Mouse (Mus musculus) stomach, embryonic 16.5 days (tissue): ENCODE measurements around the gene Daam1. TPM values are rescaled to one million over a fixed set of nuclear protein-coding genes. Genes with fewer than 3 reads are reported as not detected.
"Not testable (repeated sequence)": the region's sequence is repeated elsewhere in the genome, so short reads cannot be mapped to it uniquely, and the experiment has no call there.

Source experiments
- ATAC-seq: fragments of 200-750 bp; cut with Nextera tagmentation; 2 replicates; pipeline ENCODE4 v1.8.0; 2017; ENCODE audit warnings: moderate number of reproducible peaks, moderate TSS enrichment; ENCODE audit not compliant: insufficient read depth, low FRiP score
- H3K27ac ChIP-seq: fragments of 300-500 bp; sonication (generic); 2 replicates; pipeline ENCODE4 v1.5.1; 2014; ENCODE audit warnings: low read length
- H3K27me3 ChIP-seq: fragments of 300-500 bp; sonication (generic); 2 replicates; pipeline ENCODE4 v1.6.1; 2014; ENCODE audit warnings: low read length, control low read depth, mixed read lengths; ENCODE audit not compliant: control insufficient read depth, insufficient read depth
- H3K36me3 ChIP-seq: fragments of 300-500 bp; sonication (generic); 2 replicates; pipeline ENCODE4 v1.6.1; 2014; ENCODE audit warnings: low read length; ENCODE audit not compliant: control insufficient read depth, insufficient read depth
- H3K4me1 ChIP-seq: fragments of 300-500 bp; sonication (generic); 2 replicates; pipeline ENCODE4 v1.6.1; 2014; ENCODE audit warnings: low read length, control low read depth, mixed read lengths; ENCODE audit not compliant: control insufficient read depth, insufficient read depth
- H3K4me2 ChIP-seq: fragments of 300-500 bp; sonication (generic); 2 replicates; pipeline ENCODE4 v1.6.1; 2014; ENCODE audit warnings: low read depth, low read length, mixed read lengths
- H3K4me3 ChIP-seq: fragments of 300-500 bp; sonication (generic); replicated peaks from 2 replicates; pipeline ENCODE4 v1.5.1; 2014; ENCODE audit warnings: mild to moderate bottlenecking, low read length
- H3K9ac ChIP-seq: fragments of 300-500 bp; sonication (generic); 2 replicates; pipeline ENCODE4 v1.6.1; 2014; ENCODE audit warnings: low read length
- H3K9me3 ChIP-seq: fragments of 300-500 bp; sonication (generic); replicated peaks from 2 replicates; pipeline ENCODE4 v1.6.1; 2016; ENCODE audit warnings: low read length, control low read depth; ENCODE audit not compliant: control insufficient read depth
- WGBS: fragments of 180-500 bp; shearing (Covaris S2); extraction: QIAGEN DNeasy Blood & Tissue Kit; methylation state at CpG from one replicate; pipeline ENCODE4 v1.1.7; 2014; 5-methylcytosine and 5-hydroxymethylcytosine counted together
- polyA plus RNA-seq: library from polyadenylated mRNA; unstranded; fragments of >200 nt; fragmentation: Nextera tagmentation; extraction: Ambion mirVana; gene quantifications from 2 replicates; pipeline ENCODE4 v1.2.1, GENCODE M21; 2015

The Daam1 gene
- polyA plus RNA-seq, 1 experiment from 2014 or later, result 13.2 TPM

DNA sequence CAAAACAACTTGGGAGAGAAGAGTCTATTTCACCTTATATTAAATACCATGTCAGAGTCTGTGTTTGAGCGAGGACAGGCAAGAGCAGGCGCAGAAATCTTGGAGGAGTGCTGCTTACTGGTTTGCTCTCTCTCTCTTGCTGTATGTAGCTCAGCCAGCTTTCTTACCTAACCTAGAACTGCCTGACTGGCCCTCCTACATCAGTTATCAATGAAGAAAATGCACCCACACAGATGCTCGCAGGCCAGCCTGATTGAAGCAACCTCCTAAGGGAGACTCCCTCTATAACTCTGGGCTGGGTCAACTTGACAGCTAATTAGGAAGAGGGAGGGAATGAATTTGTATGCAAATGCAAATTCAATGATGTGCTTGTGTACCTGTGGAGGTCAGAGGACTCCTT is 8.8 kb downstream of the Daam1 start:
- no peak for ATAC-seq
- H3K4me2 ChIP-seq, result no peak overlapping the region
- no peaks in the 10 kb centered on the region for H3K9me3 ChIP-seq
- H3K9ac ChIP-seq, result no peak overlapping the region
- H3K4me3 ChIP-seq, result no peak overlapping the region
- no peaks in the 10 kb centered on the region for H3K27me3 ChIP-seq
- no peak overlapping the region for H3K27ac ChIP-seq
- WGBS, result 90% methylated on average over 3 of the region's 3 CpGs
- peaks cover 43% of the 10 kb centered on the region for H3K4me1 ChIP-seq
- no peaks in the 10 kb centered on the region for H3K36me3 ChIP-seq

DNA sequence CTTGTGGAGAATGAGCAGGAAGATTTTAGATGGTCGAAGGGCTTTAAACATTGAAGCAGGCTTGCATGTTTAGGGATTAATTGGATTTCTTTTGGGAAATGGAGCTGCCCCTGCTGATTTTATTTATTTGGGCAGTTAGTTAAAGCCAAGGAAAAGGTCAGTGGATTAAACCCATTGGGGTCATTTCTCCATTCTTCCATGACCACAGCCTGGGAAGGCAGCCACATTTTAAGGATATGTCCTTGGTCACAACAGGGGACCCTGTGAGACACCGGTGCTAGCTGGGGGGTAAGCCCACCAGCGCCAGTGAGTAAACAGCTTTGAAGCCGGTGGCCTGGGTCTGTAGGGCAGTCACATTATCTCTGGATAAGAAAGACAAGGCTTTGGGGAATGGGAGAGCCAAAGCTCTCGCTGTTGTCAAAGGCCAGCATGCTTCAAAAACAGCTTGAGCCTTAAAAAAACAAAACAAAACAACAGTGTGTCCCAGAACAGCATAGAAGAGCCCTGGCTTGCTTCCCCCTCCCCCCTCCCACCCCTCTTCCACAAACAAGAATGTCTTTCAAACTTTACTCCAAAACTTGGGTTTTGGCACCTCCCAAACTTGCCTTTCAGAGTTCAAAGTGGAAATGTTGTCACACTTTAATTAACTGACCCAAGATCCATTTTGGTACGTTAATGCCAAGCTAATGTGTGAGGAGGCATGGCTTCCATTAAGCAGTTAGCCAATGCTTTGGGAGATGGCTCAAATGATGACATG is 9.7 kb downstream of the Daam1 start:
- no peaks in the 10 kb centered on the region for H3K36me3 ChIP-seq
- ATAC-seq, result no peak
- 48% methylated on average over 6 of the region's 6 CpGs for WGBS
- no peaks in the 10 kb centered on the region for H3K27me3 ChIP-seq
- H3K9me3 ChIP-seq, result no peaks in the 10 kb centered on the region
- no peak overlapping the region for H3K4me2 ChIP-seq
- H3K9ac ChIP-seq, result no peak overlapping the region
- no peak overlapping the region for H3K27ac ChIP-seq
- no peak overlapping the region for H3K4me3 ChIP-seq
- peaks cover 37% of the 10 kb centered on the region for H3K4me1 ChIP-seq

DNA sequence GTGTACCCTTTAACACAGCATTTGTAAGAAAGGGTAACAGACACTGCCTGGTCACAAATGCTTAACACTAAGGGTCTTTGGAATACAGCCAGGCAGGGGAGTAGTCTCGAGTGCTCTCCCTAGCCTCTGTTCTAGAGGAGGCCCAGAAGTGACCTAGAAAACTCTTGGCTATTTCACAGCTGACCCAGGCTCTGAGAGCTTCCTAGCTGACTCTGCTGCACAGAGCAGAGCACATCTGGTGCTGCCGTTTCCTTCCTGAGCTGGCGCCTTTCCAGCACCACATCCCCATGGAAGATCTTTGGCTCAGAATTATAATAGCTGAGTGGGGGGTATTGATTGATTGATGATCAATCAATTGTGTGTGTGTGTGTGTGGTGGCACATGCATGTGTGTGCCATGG is 11.1 kb downstream of the Daam1 start:
- 0 out of 2 replicates have a peak, but pooled peaks have one; percentile 21 for ATAC-seq
- WGBS, result 22% methylated on average over 3 of the region's 3 CpGs
- H3K4me1 ChIP-seq, result peaks cover 30% of the 10 kb centered on the region
- H3K9ac ChIP-seq, result no peak overlapping the region; the same call in 1 of the 2 replicates
- H3K27me3 ChIP-seq, result no peaks in the 10 kb centered on the region
- H3K36me3 ChIP-seq, result no peaks in the 10 kb centered on the region
- no peak overlapping the region for H3K27ac ChIP-seq
- no peaks in the 10 kb centered on the region for H3K9me3 ChIP-seq
- no peak overlapping the region for H3K4me2 ChIP-seq
- H3K4me3 ChIP-seq, result no peak overlapping the region

DNA sequence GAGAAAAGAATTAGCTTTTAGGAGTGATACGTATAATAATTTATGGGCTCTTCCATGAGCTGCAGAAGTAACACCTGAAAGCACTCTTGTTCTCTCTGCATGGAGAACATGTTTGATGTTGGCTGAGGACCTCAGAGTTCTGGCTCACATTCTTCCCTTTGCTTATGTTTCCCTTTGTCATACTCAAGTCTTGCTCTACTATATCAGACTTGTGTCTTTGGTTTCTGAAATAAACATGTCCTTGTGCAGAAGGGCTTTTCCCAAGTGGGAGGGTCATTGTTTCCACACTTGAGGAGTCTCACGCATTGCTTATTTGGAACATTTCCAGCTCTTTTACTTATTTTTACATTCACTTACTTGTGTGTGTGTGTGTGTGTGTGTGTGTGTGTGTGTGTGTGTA is 11.7 kb downstream of the Daam1 start:
- no peak for ATAC-seq
- WGBS, result 58% methylated on average over 2 of the region's 2 CpGs
- no peaks in the 10 kb centered on the region for H3K36me3 ChIP-seq
- H3K9ac ChIP-seq, result no peak overlapping the region
- peaks cover 30% of the 10 kb centered on the region for H3K4me1 ChIP-seq
- no peaks in the 10 kb centered on the region for H3K27me3 ChIP-seq
- H3K27ac ChIP-seq, result no peak overlapping the region
- no peak overlapping the region for H3K4me2 ChIP-seq
- no peaks in the 10 kb centered on the region for H3K9me3 ChIP-seq
- no peak overlapping the region for H3K4me3 ChIP-seq

DNA sequence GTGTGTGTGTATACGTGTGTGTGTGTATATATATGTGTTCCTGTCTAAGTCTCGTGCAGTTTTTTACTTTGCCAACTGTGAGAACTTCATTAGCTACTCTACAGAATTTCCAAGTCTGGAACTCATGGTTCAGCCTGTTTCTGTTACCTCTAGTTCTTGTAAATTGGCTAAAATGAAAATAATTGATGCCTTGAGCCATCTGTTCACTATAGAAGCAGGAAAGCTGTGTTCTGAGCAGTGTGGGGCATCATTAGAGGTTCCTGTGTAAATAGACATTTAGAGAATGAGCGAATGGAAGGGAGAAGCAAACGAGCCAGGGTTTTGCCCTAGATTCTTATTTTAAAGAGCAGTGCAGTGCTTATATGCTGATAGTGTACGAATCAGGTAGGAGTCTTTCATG is 14.6 kb downstream of the Daam1 start:
- peaks cover 22% of the 10 kb centered on the region for H3K4me1 ChIP-seq
- no peak for ATAC-seq
- H3K9me3 ChIP-seq, result no peaks in the 10 kb centered on the region
- no peak overlapping the region for H3K9ac ChIP-seq
- 75% methylated on average over 5 of the region's 5 CpGs for WGBS
- H3K36me3 ChIP-seq, result no peaks in the 10 kb centered on the region
- H3K27me3 ChIP-seq, result no peaks in the 10 kb centered on the region
- no peak overlapping the region for H3K4me3 ChIP-seq
- H3K27ac ChIP-seq, result no peak overlapping the region
- no peak overlapping the region for H3K4me2 ChIP-seq

DNA sequence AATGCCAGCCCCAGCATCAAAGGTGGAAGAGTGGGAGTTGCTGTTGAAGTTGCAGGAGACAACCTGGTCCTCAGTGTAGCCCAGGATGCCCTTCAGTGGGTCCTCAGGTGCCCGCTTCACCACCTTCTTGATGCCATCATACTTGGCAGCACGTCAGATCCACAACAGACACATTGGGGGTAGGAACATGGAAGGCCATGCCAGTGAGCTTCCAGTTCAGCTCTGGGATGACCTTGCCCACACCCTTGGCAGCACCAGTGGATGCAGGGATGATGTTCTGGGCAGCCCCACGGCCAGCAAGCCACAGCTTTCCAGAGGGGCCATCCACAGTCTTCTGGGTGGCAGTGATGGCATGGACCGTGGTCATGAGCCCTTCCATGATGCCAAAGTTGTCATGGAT is 15.5 kb downstream of the Daam1 start:
- ATAC-seq, H3K9me3 ChIP-seq, H3K4me3 ChIP-seq, H3K9ac ChIP-seq, H3K27me3 ChIP-seq, H3K36me3 ChIP-seq, H3K4me2 ChIP-seq, H3K27ac ChIP-seq: not testable (repeated sequence)
- H3K4me1 ChIP-seq, result peaks cover 20% of the 10 kb centered on the region
- WGBS, result 93% methylated on average over 4 of the region's 4 CpGs

DNA sequence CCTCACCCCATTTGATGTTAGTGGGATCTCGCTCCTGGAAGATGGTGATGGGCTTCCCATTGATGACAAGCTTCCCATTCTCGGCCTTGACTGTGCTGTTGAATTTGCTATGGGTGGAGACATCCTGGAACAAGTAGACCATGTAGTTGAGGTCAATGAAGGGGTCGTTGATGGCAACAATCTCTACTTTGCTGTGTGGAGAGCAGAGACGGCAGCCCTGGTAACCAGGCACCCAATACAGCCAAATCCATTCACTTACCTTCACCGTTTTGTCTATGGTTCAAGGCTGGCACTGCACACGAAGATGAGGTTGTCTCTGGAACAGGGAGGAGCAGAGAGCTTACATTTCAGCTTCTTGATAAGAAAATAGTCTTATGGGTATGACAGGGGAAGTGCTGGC is 16.1 kb downstream of the Daam1 start:
- H3K27ac ChIP-seq, ATAC-seq, H3K4me2 ChIP-seq, H3K36me3 ChIP-seq, H3K27me3 ChIP-seq, H3K9me3 ChIP-seq, H3K9ac ChIP-seq, H3K4me3 ChIP-seq: not testable (repeated sequence)
- WGBS, result 90% methylated on average over 6 of the region's 6 CpGs
- peaks cover 16% of the 10 kb centered on the region for H3K4me1 ChIP-seq

DNA sequence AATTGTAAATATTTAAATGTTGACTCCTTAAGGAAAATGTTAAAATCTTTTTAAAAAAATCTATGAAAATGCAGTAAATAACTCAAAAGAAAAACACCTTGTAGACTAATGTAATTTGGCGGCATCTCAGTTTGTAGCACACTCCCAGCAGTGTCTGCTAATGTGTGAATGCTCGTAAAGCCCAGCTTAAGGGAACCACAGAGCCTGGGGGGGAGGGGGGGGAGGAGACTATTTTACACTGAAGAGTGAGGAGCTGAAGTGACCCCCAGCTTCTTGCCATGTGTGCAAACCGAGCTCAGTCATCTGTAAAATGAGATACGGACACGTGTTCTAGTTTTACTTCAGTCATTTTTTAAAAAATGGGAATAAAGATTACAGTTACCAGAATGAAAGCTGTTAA is 16.7 kb downstream of the Daam1 start:
- H3K9me3 ChIP-seq, result no peaks in the 10 kb centered on the region
- H3K36me3 ChIP-seq, result no peaks in the 10 kb centered on the region
- no peak overlapping the region for H3K4me3 ChIP-seq
- no peaks in the 10 kb centered on the region for H3K27me3 ChIP-seq
- ATAC-seq, result no peak
- H3K9ac ChIP-seq, result no peak overlapping the region
- H3K4me2 ChIP-seq, result no peak overlapping the region
- H3K27ac ChIP-seq, result no peak overlapping the region
- WGBS, result 60% methylated on average over 5 of the region's 5 CpGs
- H3K4me1 ChIP-seq, result peaks cover 10% of the 10 kb centered on the region

DNA sequence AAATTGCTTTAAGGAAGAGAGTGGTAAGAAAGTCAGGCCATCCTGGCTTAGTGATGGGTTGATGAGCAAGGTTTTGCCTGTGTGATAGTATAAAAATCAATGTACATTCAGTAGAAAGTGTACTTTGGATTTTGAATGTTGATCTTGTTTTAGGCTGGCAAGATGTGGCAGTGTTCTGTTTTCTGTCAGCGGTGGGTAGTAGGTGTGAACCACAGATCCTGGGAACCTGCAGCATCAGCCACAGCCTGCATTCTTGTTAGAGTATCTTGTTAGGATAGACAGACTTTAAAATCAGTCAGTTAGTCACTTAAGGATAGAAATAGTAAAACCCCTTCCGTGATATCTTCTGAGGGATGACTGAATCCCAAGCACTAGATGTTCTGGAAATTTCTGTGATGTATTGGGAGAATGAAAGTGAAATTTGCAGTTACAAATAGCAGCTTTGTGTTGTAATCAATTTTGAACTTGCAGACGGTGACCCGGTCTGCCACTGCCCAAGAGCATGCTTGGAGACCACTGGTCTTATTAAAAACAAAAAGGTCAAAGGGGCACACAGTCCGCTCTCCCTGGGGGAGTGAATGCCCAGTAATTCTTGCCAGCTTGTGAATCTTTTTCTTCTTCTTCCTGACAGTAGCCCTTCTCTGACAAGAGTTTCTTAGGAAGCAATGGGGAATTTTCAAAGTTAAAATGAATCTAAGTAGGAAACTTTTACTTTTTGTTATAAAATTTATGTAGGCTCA is 17.3 kb downstream of the Daam1 start:
- H3K36me3 ChIP-seq, result no peaks in the 10 kb centered on the region
- WGBS, result 61% methylated on average over 5 of the region's 5 CpGs
- no peak overlapping the region for H3K9ac ChIP-seq
- H3K4me3 ChIP-seq, result no peak overlapping the region
- H3K27me3 ChIP-seq, result no peaks in the 10 kb centered on the region
- peaks cover 5% of the 10 kb centered on the region; the same call in 1 of the 2 replicates for H3K4me1 ChIP-seq
- no peaks in the 10 kb centered on the region for H3K9me3 ChIP-seq
- H3K4me2 ChIP-seq, result no peak overlapping the region
- no peak for ATAC-seq
- H3K27ac ChIP-seq, result no peak overlapping the region
